Mouse (Mus musculus) neutrophil, adult 5-6 weeks (primary cell): ENCODE measurements around the gene Spats2. TPM values are rescaled to one million over a fixed set of nuclear protein-coding genes. Genes with fewer than 3 reads are reported as not detected.
"Not testable (repeated sequence)": the region's sequence is repeated elsewhere in the genome, so short reads cannot be mapped to it uniquely, and the experiment has no call there.

Experiments used
- ATAC-seq: fragments of 151-379, 151-347 bp; 2 replicates; pipeline ENCODE4 v1.8.0; 2017; ENCODE audit warnings: mild to moderate bottlenecking, moderate TSS enrichment; ENCODE audit not compliant: insufficient number of reproducible peaks, poor library complexity, low FRiP score, severe bottlenecking; ENCODE audit errors: extremely low read depth
- total RNA-seq: library from RNA; stranded (forward); fragments of 200-1000 nt; gene quantifications from 2 replicates; pipeline ENCODE4 v1.2.3, GENCODE M21; 2017

Gene Spats2
- not detected in 2 replicates for total RNA-seq

GRCm38 (mm10) chr15:99125711-99126080, at the start of gene Spats2:
Spats2 (plus strand) TSS chr15:99125916.
- ATAC-seq, result no peak

- not testable (repeated sequence) for ATAC-seq
These were observed 49.7 kb upstream of the Spats2 start for GRCm38 (mm10) chr15:99076011-99076410.

GRCm38 (mm10) chr15:99078181-99078910, 47.4 kb upstream of the Spats2 start:
- no peak for ATAC-seq

- ATAC-seq, result no peak
These were observed 45.9 kb upstream of the Spats2 start for GRCm38 (mm10) chr15:99079804-99080203.

GRCm38 (mm10) chr15:99082322-99082721, 43.4 kb upstream of the Spats2 start:
- ATAC-seq, result no peak

- no peak for ATAC-seq
These were observed 42.9 kb upstream of the Spats2 start for GRCm38 (mm10) chr15:99082840-99083239.

- ATAC-seq, result no peak
These were observed 42.5 kb upstream of the Spats2 start for GRCm38 (mm10) chr15:99083258-99083657.

GRCm38 (mm10) chr15:99083867-99084557, 41.7 kb upstream of the Spats2 start:
- ATAC-seq, result no peak

- no peak for ATAC-seq
These were observed 41.1 kb upstream of the Spats2 start for GRCm38 (mm10) chr15:99084618-99085017.

- ATAC-seq, result no peak
These were observed 39.7 kb upstream of the Spats2 start for GRCm38 (mm10) chr15:99085997-99086396.

- ATAC-seq, result no peak
These were observed 38.3 kb upstream of the Spats2 start, which contains the start of gene C1ql4 for GRCm38 (mm10) chr15:99087253-99088075. C1ql4 (minus strand) TSS chr15:99087817.

GRCm38 (mm10) chr15:99088292-99088691, 37.4 kb upstream of the Spats2 start:
- ATAC-seq, result peak; percentile 53

- ATAC-seq, result no peak
These were observed 36.6 kb upstream of the Spats2 start for GRCm38 (mm10) chr15:99089069-99089468.

GRCm38 (mm10) chr15:99092870-99093269, 32.8 kb upstream of the Spats2 start, which contains the start of gene Dnajc22:
Dnajc22 (plus strand) TSS chr15:99093170.
- ATAC-seq, result no peak

GRCm38 (mm10) chr15:99093291-99094258, 32.1 kb upstream of the Spats2 start:
- no peak for ATAC-seq

GRCm38 (mm10) chr15:99094631-99095270, 31.0 kb upstream of the Spats2 start:
- ATAC-seq, result no peak

GRCm38 (mm10) chr15:99095356-99095755, 30.4 kb upstream of the Spats2 start:
- no peak for ATAC-seq
